Mouse (Mus musculus): ENCODE measurements around the gene Hist1h2be.
"Not testable (repeated sequence)": the region's sequence is repeated elsewhere in the genome, so short reads cannot be mapped to it uniquely, and the experiment has no call there.

- not testable (repeated sequence) for TF ChIP-seq CTCF (IDR thresholded peaks at IDR 0.05; ENCODE audit: low read depth, low read length)
- peak; percentile 91 for TF ChIP-seq POLR2A (IDR thresholded peaks at IDR 0.05; ENCODE audit: borderline replicate concordance, low read depth, low read length)
Observed at GRCm38 (mm10) chr13:23561883-23562659, 58.9 kb downstream of the Hist1h2be start, which contains the start of gene Hist1h3e.
